Mouse (Mus musculus) cerebellum, adult 11 months (tissue): ENCODE data around the gene Hsd17b7.
A peak's percentile ranks its signal among the peaks of the same experiment; 100 is the strongest.

ENCODE experiments used
- DNase-seq: peaks from one replicate; pipeline ENCODE4 v3.0.0; 2022

Gene Hsd17b7

DNA sequence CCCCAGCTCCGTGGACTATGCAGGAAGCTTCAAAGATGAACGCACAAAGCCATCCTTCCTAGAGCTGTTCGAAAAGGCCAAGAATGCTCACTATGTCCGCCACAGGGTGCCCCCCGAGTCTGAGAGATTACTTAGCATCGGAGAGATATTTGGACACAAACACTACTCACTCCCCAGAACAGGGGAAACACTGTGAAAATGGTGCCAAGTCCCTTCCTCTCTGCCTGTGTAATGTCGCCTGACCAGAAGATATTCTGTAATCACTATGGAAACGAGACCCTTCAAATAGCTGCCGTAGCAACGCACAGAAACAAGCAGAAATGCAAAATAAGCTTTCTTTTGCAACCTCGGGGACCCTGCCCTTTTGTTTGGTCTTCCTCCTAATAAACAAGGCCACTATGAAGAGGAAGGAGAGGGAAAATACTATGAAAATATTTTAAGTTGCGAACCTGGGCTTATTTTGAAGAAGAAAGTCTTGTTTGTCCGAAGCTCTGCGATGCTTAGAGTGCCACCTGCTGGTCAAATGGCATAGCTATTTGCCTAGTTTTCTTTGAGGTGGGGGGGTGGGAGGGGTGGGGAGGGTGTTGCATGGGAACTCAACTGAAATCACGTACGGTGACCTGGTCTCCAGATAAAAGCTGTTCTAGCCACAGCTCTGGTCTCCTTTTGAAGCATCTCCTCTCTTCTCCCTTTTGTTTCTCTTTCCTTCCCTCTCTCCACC lies 34.9 kb downstream of the Hsd17b7 start:
- peak; percentile 50 for DNase-seq

DNA sequence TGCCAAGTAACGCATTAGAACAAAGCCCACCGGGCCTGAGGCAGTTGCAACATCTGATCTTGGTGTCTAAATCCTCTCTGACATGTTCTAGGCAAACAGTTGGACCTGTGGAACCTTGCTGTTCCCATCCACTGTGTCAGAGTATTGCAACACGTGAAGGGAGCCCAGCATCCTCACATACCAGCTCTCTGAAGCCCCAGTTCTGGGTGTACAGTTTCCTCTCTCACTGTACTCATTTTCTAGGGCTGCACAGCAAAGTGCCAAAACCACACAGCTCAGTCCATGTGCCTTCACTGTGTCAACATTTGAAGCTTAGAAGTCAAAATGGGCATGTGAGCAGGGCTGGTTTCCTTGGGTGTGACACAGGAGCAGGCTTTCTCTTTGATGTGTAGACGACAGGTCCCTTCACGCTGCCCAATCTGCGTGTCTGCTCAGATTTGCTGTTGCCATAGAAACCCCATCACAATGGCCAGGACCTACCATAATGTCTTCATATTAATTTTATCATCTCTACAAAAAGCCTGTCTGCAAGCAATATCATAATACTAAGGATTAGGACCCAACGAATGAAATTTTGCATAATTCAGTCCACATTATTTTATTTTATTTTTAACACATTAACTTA lies 36.8 kb downstream of the Hsd17b7 start:
- DNase-seq, result no peak

DNA sequence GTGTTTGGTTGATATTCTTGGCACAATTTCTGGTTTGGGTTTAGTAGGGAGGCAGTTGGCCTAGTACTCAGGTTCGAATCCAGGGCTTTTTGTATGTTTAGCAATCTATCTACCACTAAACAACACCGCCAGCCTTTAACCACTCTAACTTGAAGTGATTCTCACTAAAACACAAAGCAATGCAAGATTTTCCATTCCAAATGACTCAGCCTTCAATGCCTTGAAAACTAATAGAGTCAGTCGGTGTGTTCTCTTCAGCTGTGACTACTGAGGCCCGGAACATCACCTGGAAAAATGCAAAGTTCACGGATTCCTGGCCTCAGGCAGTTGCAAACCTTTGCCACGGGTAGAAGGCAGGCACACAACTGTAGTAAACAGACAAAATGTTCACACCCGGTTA lies 37.3 kb downstream of the Hsd17b7 start:
- no peak for DNase-seq

DNA sequence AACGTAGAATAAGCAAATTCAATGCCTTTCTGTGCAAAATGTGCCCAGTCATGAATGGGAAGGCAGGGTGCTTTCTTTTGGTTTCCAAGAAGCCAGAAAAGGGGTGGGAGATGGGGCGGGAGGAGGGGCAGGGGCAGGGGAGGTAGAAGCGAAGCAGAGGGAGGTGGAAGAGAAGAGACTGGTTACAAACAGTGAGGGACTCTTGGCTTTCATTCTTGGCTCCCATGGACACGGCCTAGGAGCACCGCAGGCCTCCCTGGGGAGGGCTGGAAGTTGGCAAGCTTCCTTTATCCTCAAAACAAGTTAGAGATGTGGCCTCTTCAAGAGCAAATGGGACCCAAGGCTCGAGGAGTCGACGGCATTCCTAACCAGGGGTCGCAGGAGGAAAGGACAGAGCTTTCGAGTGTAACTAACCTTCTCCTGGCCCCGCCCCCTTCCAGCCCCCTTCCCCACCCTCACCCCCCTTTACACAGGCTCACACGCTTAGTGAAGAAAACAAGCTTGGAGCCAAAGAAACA lies 40.5 kb downstream of the Hsd17b7 start, which contains the start of gene Ccdc190:
Gene Ccdc190 (plus strand): TSS at position 195 of the 518 bp plus-strand sequence.
- peak; percentile 9 for DNase-seq

DNA sequence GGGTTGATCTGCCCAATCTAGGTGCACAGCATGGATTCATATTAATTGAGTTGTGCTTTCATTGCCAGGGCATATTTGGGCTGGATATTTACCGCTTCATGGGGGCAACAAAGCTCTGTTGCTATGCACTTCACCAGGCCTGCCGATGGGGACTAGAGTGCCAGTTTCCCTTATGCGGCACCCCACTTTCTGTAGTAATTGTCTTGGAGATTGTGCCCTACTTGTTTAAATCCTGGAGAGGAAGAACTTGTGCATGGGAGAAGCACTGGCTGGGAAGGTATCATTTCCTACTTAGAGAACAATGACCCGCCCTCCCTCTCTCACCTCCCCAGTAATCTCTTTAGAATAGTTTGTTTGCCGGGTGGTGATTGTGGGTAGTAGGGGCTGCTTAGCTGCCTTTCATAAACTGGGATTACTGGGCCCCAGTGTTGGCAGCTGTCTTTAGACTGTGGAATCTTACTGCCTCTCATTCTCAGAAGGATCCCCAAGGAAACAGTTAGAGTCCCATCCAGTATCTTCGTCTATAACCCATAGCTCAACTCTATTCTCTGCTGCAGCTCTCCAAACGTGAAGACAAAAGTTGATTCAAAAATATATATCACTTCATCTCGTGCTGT lies 41.2 kb downstream of the Hsd17b7 start:
- DNase-seq, result no peak

DNA sequence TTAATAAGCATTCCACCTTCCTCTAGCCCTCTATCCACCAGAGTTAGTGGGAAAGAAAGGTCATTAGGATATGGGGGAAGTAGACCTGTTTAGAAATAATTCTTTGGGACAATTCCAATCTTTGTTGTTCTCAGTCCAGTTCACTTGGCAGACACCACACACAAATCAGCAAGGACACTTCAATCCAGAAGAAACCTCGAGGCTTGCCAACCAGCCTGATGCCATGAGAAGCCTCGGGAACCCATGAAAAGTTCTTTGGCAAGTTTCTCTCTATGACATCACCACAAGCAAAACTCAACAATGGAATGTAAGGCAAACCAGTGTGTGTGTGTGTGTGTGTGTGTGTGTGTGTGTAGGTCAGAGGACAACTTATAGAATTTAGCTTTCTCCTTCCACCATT lies 44.5 kb downstream of the Hsd17b7 start:
- DNase-seq, result no peak

DNA sequence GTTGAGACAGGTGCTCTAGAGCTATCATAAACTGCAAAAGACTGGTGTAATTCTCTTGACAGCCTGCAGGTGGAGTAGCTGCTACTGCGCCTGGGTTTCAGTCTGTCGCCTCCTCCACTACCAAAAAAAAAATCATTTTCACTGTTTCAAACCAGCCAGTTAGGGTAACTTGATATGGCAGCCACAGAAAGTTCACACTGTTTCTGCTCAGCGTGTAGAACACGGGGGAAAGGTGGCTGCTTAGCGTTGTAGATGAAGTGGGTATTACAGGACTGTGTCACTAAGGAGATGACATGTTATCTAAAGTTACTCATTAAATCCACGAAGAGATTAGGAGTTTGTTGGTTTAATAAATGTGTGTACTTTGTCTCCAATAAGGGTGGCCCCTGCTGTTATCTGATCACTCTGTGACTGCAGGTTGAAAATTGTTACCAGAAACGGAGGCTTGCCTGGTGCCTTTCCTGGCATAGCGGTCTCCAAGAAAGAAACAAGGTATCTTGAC lies 47.3 kb downstream of the Hsd17b7 start:
- DNase-seq, result no peak

DNA sequence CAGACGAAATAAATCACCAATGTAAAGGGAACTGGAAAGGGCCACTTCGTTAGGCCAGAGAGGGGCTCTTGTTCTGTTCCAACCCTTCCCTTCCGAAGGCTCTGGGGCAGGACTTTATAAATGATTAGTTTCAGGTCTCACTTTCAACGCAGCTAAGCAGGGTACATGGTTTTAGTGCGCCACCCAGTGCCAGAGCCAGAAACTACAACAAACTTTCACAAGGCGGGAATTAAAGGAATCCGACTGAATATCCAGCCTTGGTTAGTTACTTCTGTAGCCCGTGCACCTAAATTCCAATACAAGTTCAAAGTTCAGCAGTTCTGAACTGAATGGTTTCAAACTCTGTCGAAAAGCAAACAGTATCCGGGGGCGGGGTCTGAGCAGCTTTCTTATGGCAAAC lies 49.8 kb downstream of the Hsd17b7 start:
- DNase-seq, result peak; percentile 36

DNA sequence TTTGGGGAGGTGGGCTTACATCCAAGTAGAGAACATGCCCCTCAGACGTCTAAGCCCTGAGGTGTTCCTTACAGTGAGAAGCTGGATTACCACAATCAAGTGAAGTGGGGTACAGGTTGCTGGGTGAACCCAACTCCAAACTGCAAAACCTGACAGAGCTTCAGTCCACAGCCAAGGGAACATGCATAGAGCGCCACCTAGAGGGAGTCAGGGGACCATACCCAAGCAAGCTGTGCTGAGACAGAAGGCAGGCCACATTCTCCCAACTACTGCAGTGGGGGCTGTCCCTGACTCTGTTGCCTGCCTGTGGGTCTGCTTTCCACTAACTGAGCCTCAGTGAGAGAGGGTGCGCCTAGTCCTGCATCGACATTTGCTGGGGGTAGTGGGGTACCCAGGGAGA lies 51.0 kb downstream of the Hsd17b7 start:
- DNase-seq, result no peak

DNA sequence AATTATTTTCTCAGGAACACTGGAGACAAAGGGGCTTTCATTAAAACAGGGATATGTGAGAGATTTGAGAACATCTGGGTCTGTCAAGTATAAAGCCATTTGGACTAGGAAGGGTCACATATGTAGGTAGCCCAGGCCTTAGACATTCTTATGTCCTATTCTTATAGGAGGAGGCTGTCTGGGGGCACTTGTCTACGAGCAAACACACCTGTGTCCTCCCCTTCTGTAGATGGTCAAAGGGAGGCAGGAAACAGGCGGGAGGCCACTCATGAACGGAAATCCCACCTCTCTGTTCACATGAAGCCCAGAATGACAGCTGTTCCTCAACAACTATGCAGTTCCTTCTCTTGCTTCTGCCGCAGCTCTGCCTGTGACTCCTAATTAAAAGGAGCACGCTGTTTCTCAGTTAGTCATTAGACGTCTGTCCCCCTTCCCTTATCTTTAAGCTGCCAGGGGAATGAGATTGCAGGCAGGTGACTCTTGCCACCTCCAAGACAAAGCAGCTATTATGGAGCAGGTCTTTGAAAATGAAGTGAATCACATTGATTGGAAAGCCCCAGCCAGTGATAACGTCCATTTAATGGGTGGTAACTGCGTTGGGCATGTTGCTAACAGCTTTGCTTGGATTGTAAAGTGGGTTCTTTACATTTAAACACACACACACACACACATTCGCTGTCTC lies 51.8 kb downstream of the Hsd17b7 start:
- DNase-seq, result no peak

DNA sequence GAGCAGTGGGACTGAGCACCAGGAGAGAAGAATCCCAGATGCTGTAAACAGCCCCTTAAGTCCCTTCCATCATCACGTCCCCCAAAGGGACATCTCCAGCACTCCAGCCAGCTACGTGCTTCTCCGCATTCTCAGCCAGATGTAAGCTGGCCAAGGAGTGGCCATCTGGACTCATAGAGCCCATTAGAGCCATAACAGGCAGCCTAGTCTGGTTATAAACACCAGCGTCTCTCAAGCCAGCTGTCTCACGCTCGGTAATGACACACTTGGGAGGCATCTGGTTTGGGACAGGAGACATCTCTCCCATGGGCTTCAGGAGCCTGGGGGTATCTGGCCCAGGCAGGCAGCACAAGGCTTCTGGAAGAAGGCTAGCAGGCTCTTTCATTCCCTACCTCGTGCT lies 52.4 kb downstream of the Hsd17b7 start:
- DNase-seq, result no peak

DNA sequence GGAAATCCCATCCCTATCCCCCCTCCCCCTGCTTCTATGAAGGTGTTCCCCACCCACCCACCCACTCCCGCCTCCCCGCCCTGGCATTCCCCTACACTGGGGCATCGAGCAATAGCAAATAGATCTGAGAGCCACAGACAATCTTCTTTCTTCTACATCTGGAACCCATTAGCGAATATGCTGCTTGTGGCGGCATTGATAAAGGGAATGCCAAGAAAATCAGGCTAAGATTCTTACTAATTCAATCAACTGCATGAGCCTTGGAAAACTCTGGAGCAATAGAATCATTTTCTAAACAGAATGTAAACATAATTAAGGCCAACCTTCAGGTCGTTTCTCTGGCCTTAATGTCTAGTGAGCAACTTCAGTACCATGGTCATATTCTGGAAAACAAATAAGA lies 57.5 kb downstream of the Hsd17b7 start:
- no peak for DNase-seq

DNA sequence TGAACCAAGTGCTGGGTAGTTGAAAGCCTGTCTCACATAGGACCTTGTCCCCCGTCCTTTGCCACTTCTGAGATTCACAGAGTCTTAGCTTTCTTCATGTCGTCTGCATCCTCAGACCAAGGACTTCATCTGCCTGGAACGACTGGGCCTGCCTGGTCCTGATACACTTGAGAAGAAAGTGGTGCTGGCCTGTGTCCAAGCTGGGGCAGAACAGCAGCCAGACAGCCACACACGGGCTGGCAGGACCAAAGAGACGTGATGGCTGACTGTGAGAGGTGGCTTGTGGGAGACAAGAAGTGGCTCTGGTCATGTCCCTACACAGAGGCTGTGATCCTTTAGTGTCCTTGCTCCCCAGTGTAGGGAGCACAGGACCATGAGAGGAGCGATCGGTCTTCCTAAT lies 58.3 kb downstream of the Hsd17b7 start:
- no peak for DNase-seq

DNA sequence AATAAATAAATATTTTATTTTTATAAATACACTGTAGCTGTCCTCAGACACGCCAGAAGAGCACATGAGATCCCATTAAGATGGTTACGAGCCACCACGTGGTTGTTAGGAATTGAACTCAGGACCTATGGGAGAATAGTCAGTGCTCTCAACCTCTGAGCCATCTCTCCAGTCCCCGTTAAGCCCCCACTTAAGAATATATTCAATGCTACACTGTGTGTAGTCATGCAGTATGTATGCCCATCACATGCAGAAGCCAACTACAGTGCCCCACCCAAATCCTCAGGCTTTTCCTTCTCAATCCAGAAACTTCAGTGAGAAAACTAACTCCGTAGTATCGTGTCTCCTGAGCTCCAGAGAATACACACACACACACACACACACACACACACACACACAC lies 59.4 kb downstream of the Hsd17b7 start:
- no peak for DNase-seq

DNA sequence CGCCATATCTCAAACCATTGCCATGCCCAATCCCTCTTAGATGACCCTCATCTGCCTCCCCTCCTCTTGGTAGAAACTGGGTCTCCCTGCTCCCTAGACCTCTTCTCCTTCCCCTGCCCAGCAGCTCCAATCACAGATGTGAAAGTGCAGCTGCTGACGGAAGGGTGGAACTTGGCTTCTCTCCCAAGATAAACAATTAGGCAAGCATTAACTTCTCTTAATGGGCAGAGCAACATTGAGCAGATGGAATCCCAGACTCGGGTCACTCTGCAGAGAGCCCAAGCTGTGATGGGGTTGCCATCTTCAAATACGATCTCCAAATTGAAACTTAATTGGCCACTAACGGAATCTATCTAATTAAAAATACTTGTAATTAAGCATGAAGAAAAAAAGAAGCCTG lies 59.9 kb downstream of the Hsd17b7 start:
- DNase-seq, result no peak

DNA sequence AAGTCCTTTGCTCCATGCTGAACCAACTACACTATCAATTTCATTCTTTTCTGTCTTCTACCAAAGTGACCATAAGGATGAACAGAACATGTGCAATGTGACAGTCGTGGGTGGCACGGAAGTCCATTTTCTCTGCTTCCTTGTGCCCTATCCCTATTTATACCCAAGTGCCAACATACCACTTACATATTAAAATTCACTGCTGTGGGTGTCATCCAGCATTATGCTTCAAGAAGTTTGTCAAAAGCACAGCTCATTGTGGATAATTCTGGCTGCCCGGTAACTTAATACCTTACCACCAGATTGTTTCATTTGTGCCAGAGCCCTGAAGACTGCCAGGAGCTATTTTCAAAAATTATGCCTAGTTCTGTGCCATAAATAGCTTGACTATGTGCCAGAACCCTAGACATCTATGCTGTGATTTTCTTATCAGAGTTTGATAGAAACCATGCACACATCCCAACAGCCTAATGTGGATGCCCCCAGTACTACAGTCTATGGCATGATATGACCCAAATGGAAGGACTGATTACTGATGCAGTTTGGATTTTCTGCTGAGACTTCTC lies 68.2 kb downstream of the Hsd17b7 start:
- DNase-seq, result no peak
